Mouse (Mus musculus): ENCODE results near the gene Il4.
A peak's percentile ranks its signal among the peaks of the same experiment; 100 is the strongest.
"Not testable (repeated sequence)": the region's sequence is repeated elsewhere in the genome, so short reads cannot be mapped to it uniquely, and the experiment has no call there.

Il4 gene

GRCm38 (mm10) chr11:53622440-53622806 is 4.0 kb upstream of the Il4 start:
- no peak for DNase-seq

GRCm38 (mm10) chr11:53621582-53622439 is 3.3 kb upstream of the Il4 start:
- DNase-seq = no peak

- DNase-seq = no peak
These were observed 1.6 kb upstream of the Il4 start for GRCm38 (mm10) chr11:53620094-53620493.

GRCm38 (mm10) chr11:53619428-53619827 is 959 bp upstream of the Il4 start:
- DNase-seq = no peak

DNA sequence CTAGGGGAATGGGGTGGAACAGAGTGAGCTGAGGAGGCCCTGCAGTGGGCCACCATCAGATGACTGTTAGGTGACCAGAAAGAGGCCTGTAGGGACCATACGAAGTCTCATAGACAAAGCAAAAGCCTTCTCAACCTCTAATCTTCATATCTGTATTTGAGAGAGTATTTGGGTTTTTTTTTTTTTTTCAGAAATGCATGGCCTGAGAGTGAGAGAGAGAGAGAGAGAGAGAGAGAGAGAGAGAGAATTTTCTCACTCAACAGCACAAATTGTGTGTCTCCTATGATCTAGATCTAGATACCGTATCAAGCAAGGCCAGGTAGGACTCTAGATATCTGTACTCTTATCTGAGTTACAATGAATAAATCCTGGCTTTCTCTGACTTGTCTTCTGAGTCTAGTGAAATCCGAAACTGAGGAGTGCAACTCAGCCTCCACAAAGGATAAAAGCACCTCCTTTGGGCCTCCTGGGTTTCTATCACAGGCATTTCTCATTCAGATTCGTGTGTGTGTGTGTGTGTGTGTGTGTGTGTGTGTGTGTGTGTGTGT is 833 bp downstream of the Il4 start:
- no peak for DNase-seq

- peak; percentile 96 for DNase-seq
These were observed 1.5 kb downstream of the Il4 start for GRCm38 (mm10) chr11:53616748-53617558.

- no peak for DNase-seq
These were observed 2.9 kb downstream of the Il4 start for GRCm38 (mm10) chr11:53615575-53615974.

- DNase-seq = no peak
These were observed 3.3 kb downstream of the Il4 start for GRCm38 (mm10) chr11:53615172-53615571.

DNA sequence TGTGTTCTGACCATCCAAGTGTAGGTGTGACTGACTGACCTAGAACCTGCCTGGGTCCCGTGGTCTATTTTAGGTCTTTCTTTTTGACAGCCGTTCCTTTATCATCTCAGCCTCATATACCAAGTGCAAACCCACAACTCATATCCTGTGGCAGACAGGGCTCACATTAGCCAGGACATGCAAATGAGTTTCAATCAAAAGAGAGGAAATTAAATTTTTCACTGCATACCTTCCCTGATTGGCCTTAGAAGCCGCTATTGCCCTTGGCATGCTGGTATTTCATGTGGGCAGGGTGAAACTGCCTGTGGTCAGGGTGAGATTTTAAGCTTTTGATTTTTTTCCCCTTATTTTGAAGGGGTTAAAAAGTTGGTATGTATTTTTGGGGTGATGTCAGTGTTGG is 8.8 kb downstream of the Il4 start:
- DNase-seq = no peak

GRCm38 (mm10) chr11:53609231-53609630 is 9.2 kb downstream of the Il4 start:
- DNase-seq = no peak

- no peak for DNase-seq
These were observed 12.9 kb downstream of the Il4 start for GRCm38 (mm10) chr11:53605609-53606008.

- DNase-seq = no peak
These were observed 13.5 kb downstream of the Il4 start for GRCm38 (mm10) chr11:53604983-53605382.

DNA sequence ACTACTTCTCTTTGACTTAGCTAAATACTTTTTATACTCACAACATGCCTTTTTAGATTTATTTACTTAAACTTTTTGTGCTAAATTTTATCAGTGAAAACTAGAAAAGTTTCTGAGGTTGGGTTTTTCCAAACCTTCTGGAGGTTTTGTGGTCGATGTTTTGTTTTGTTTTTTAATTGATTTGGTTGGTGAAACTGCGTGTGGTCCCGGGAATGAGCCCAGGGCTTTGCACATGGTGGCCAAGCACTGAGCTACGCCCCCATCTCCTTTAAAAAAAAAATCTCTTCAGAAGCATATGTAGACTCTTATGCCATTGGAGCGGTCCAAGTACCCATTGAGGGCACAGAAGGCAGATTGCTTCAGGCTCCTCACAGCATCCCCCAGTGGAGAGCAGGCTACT is 27.4 kb downstream of the Il4 start:
- no peak for DNase-seq

- DNase-seq = no peak
These were observed 28.1 kb downstream of the Il4 start for GRCm38 (mm10) chr11:53590368-53590768.

GRCm38 (mm10) chr11:53588279-53588678 is 30.2 kb downstream of the Il4 start:
- no peak for DNase-seq

GRCm38 (mm10) chr11:53585510-53585909 is 33.0 kb downstream of the Il4 start:
- no peak for DNase-seq

DNA sequence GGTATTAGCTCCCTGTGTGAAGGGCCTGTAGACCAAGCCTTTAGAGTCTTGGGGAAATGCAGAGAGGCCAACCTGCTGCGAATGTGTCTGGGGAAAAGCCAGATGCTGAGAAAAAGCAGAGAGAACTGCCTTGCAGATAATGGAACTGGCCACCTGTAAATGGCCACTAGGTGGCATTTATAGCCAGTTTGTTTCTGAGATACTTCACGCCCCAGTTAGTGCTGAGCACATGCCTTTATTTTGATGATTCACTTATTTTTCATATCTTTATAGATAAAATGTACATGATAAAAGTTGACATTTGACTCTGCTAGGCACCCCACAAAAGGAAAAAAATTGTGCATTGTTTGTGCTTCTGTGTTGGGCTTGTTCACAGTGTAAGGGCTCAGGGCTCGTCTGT is 33.6 kb downstream of the Il4 start:
- DNase-seq = no peak

DNA sequence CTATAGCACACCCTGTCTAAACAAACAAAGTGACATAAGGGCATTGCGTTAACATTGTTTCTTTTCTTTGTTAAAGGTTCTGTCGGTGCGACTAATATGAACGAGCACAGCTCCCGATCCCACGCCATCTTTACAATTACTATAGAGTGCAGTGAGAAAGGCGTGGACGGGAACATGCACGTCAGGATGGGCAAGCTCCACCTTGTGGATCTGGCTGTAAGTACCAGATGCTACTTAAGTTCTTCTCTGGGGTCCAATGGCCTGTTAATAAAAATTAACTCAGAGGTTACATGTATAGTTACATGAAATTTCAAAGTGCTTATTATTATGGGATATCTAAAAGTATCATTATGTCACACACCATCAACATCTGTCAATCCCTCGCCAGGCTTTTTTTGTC is 35.3 kb downstream of the Il4 start:
- DNase-seq = peak; percentile 33

GRCm38 (mm10) chr11:53580562-53580961 is 37.9 kb downstream of the Il4 start:
- peak; percentile 31 for DNase-seq

GRCm38 (mm10) chr11:53567224-53568014 is 51.0 kb downstream of the Il4 start, which contains the start of gene Kif3a:
Kif3a (plus strand) TSS chr11:53567379.
- peak; percentile 100 for DNase-seq

GRCm38 (mm10) chr11:53566646-53567045 is 51.8 kb downstream of the Il4 start:
- DNase-seq = no peak

DNA sequence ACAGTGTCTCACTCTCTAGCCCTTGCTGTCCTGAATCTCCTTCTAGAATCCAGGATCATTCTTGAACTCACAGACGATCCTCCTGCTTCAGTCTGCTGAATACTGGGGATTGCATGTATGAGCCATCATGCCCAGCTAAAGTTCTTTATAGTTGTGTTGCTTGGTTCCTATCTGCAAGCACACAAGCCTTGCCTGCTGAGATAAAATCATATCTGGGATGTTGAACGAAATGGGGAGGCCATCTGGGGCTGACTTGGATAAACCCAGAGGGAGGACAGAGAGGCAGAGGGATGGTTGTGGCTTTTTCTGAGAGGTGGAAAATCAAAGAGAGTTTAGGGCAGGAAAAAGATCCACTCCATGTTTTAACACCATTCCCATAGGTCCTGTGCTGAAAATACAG is 56.5 kb downstream of the Il4 start:
- no peak for DNase-seq

GRCm38 (mm10) chr11:53559980-53560379 is 58.5 kb downstream of the Il4 start:
- DNase-seq = not testable (repeated sequence)
